Mouse (Mus musculus): Measurements from ENCODE around the gene Fezf1. TPM values are rescaled to one million over a fixed set of nuclear protein-coding genes. Genes with fewer than 3 reads are reported as not detected.

Gene Fezf1
- not detected in 2 replicates for polyA plus RNA-seq (2015; fragmentation: Nextera tagmentation; extraction: Ambion mirVana)

GRCm38 (mm10) chr6:23248313-23249052, at the start of gene Fezf1:
Gene Fezf1 (minus strand): TSS chr6:23248362.
- peaks cover 30% of the 10 kb centered on the region for H3K4me1 ChIP-seq
- WGBS = 1% methylated on average over 31 of the region's 31 CpGs
- H3K9ac ChIP-seq = no peak within 1 kb of the TSS
- peak within 1 kb of the TSS; percentile 75 for H3K4me2 ChIP-seq (replicated peaks)
- peaks cover 85% of the 10 kb centered on the region for H3K27me3 ChIP-seq
- H3K9me3 ChIP-seq = no peaks in the 10 kb centered on the region
- H3K36me3 ChIP-seq = no peaks in the 10 kb centered on the region
- no peak within 1 kb of the TSS for H3K27ac ChIP-seq
- no peak for ATAC-seq (ENCODE audit: low FRiP score, low read depth)
- peak within 1 kb of the TSS; percentile 46 for H3K4me3 ChIP-seq

GRCm38 (mm10) chr6:23294685-23295084, 46.5 kb upstream of the Fezf1 start:
- Histone ChIP-seq H3K27ac (no peak overlapping the region), H3K4me3 (no peak overlapping the region), H3K4me2 (replicated peaks) (no peak overlapping the region), H3K9me3 (no peaks in the 10 kb centered on the region), H3K27me3 (no peaks in the 10 kb centered on the region), H3K9ac (no peak overlapping the region), H3K36me3 (no peaks in the 10 kb centered on the region), H3K4me1 (no peaks in the 10 kb centered on the region)
- ATAC-seq (ENCODE audit: low FRiP score, low read depth) = no peak
- 89% methylated on average over 4 of the region's 4 CpGs for WGBS

- no peak overlapping the region for H3K9ac ChIP-seq
- no peaks in the 10 kb centered on the region for H3K9me3 ChIP-seq
- 87% methylated on average over 4 of the region's 4 CpGs for WGBS
- H3K27me3 ChIP-seq = no peaks in the 10 kb centered on the region
- no peak overlapping the region for H3K4me3 ChIP-seq
- ATAC-seq (ENCODE audit: low FRiP score, low read depth) = no peak
- H3K36me3 ChIP-seq = no peaks in the 10 kb centered on the region
- no peak overlapping the region for H3K27ac ChIP-seq
- H3K4me2 ChIP-seq (replicated peaks) = no peak overlapping the region
- no peaks in the 10 kb centered on the region for H3K4me1 ChIP-seq
Observed at GRCm38 (mm10) chr6:23288752-23289151, 40.6 kb upstream of the Fezf1 start.

- H3K4me3 ChIP-seq = no peak overlapping the region
- ATAC-seq (ENCODE audit: low FRiP score, low read depth) = no peak
- H3K4me1 ChIP-seq = no peaks in the 10 kb centered on the region; the same call in 1 of the 2 replicates
- H3K9me3 ChIP-seq = no peaks in the 10 kb centered on the region
- WGBS = 58% methylated on average over 9 of the region's 9 CpGs
- no peak overlapping the region for H3K27ac ChIP-seq
- H3K36me3 ChIP-seq = no peaks in the 10 kb centered on the region
- H3K9ac ChIP-seq = no peak overlapping the region
- no peaks in the 10 kb centered on the region for H3K27me3 ChIP-seq
- no peak overlapping the region for H3K4me2 ChIP-seq (replicated peaks)
Observed at GRCm38 (mm10) chr6:23281514-23281820, 33.3 kb upstream of the Fezf1 start.

GRCm38 (mm10) chr6:23280811-23281513, 32.8 kb upstream of the Fezf1 start:
- Histone ChIP-seq H3K27ac (no peak overlapping the region), H3K27me3 (no peaks in the 10 kb centered on the region), H3K9me3 (no peaks in the 10 kb centered on the region), H3K36me3 (no peaks in the 10 kb centered on the region), H3K9ac (no peak overlapping the region), H3K4me2 (replicated peaks) (no peak overlapping the region), H3K4me1 (no peaks in the 10 kb centered on the region; the same call in 1 of the 2 replicates), H3K4me3 (no peak overlapping the region)
- no peak for ATAC-seq (ENCODE audit: low FRiP score, low read depth)
- WGBS = 21% methylated on average over 15 of the region's 15 CpGs

DNA sequence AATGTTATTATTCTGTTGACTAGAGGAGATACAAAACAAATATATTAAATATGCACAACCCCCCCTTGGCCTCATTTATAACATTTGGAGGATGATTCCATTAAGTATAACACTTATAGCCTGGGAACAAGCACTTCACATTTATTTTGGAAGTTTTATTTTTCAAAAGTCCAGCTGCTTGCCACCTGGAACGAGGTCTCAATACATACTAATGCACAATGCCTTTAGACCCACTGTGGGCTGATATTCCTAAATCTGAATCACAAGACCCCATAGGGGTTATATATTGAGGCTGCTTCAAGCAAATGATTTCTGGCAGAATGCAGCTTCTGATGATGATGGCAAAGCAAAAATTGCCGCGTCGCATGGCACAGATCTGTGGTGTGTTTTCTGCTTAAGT, 25.3 kb upstream of the Fezf1 start:
- no peak overlapping the region for H3K4me2 ChIP-seq (replicated peaks)
- no peaks in the 10 kb centered on the region for H3K36me3 ChIP-seq
- no peak for ATAC-seq (ENCODE audit: low FRiP score, low read depth)
- peaks cover 29% of the 10 kb centered on the region for H3K27me3 ChIP-seq
- H3K4me1 ChIP-seq = peaks cover 8% of the 10 kb centered on the region; the same call in 1 of the 2 replicates
- no peak overlapping the region for H3K9ac ChIP-seq
- H3K27ac ChIP-seq = no peak overlapping the region
- no peaks in the 10 kb centered on the region for H3K9me3 ChIP-seq
- no peak overlapping the region for H3K4me3 ChIP-seq
- 82% methylated on average over 4 of the region's 4 CpGs for WGBS

- 3% methylated on average over 11 of the region's 11 CpGs for WGBS
- H3K27ac ChIP-seq = no peak overlapping the region
- no peak overlapping the region for H3K4me3 ChIP-seq
- H3K4me2 ChIP-seq (replicated peaks) = peak overlapping the region; percentile 31
- no peak for ATAC-seq (ENCODE audit: low FRiP score, low read depth)
- peaks cover 33% of the 10 kb centered on the region for H3K27me3 ChIP-seq
- no peaks in the 10 kb centered on the region for H3K9me3 ChIP-seq
- no peaks in the 10 kb centered on the region for H3K36me3 ChIP-seq
- peaks cover 8% of the 10 kb centered on the region; the same call in 1 of the 2 replicates for H3K4me1 ChIP-seq
- H3K9ac ChIP-seq = no peak overlapping the region
Observed at GRCm38 (mm10) chr6:23272979-23273378, 24.8 kb upstream of the Fezf1 start.

- 32% methylated on average over 7 of the region's 7 CpGs for WGBS
- Histone ChIP-seq H3K27ac (no peak overlapping the region), H3K4me2 (replicated peaks) (no peak overlapping the region), H3K4me1 (peaks cover 8% of the 10 kb centered on the region; the same call in 1 of the 2 replicates), H3K36me3 (no peaks in the 10 kb centered on the region), H3K9me3 (no peaks in the 10 kb centered on the region), H3K4me3 (no peak overlapping the region), H3K27me3 (peaks cover 37% of the 10 kb centered on the region), H3K9ac (no peak overlapping the region)
- ATAC-seq (ENCODE audit: low FRiP score, low read depth) = no peak
Observed at GRCm38 (mm10) chr6:23272542-23272941, 24.4 kb upstream of the Fezf1 start.

DNA sequence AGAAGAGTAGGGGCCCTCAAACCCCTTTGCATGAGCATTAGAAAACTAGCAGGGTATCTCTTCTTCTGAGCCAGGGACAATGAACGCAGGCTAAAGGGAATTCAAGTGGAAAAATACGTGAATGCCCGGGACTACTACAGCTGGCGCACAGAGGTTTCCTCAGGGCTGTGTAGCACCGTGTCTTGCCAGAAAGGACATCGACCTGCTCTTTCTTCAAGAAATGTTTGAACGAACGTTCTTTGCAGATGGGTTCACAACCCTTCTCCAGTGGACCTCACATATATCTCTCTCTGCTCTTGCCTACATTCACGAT, 12.5 kb upstream of the Fezf1 start:
- ATAC-seq (ENCODE audit: low FRiP score, low read depth) = no peak
- Histone ChIP-seq H3K36me3 (no peaks in the 10 kb centered on the region), H3K4me1 (peaks cover 10% of the 10 kb centered on the region), H3K27me3 (peaks cover 79% of the 10 kb centered on the region), H3K9ac (no peak overlapping the region), H3K9me3 (no peaks in the 10 kb centered on the region), H3K4me2 (replicated peaks) (peak overlapping the region; percentile 50), H3K4me3 (peak overlapping the region; percentile 25), H3K27ac (no peak overlapping the region)
- WGBS = 4% methylated on average over 9 of the region's 9 CpGs

- Histone ChIP-seq H3K27me3 (peaks cover 82% of the 10 kb centered on the region), H3K36me3 (no peaks in the 10 kb centered on the region), H3K9ac (peak overlapping the region; percentile 25; the same call in 1 of the 2 replicates), H3K9me3 (no peaks in the 10 kb centered on the region), H3K27ac (no peak overlapping the region), H3K4me3 (peak overlapping the region; percentile 25), H3K4me2 (replicated peaks) (peak overlapping the region; percentile 50), H3K4me1 (peaks cover 10% of the 10 kb centered on the region)
- 0 out of 2 replicates have a peak, but pooled peaks have one; percentile 22 for ATAC-seq (ENCODE audit: low FRiP score, low read depth)
- 1% methylated on average over 36 of the region's 36 CpGs for WGBS
Observed at GRCm38 (mm10) chr6:23260016-23260737, 12.0 kb upstream of the Fezf1 start.

GRCm38 (mm10) chr6:23257981-23258380, 9.8 kb upstream of the Fezf1 start:
- Histone ChIP-seq H3K4me1 (peaks cover 17% of the 10 kb centered on the region), H3K27ac (no peak overlapping the region), H3K36me3 (no peaks in the 10 kb centered on the region), H3K9me3 (no peaks in the 10 kb centered on the region), H3K9ac (no peak overlapping the region), H3K4me3 (no peak overlapping the region), H3K27me3 (peaks cover 93% of the 10 kb centered on the region), H3K4me2 (replicated peaks) (no peak overlapping the region)
- ATAC-seq (ENCODE audit: low FRiP score, low read depth) = no peak
- 22% methylated on average over 3 of the region's 3 CpGs for WGBS

GRCm38 (mm10) chr6:23255161-23255560, 7.0 kb upstream of the Fezf1 start:
- 3% methylated on average over 8 of the region's 8 CpGs for WGBS
- Histone ChIP-seq H3K9ac (no peak overlapping the region), H3K4me2 (replicated peaks) (no peak overlapping the region), H3K9me3 (no peaks in the 10 kb centered on the region), H3K27me3 (peaks cover 87% of the 10 kb centered on the region), H3K27ac (no peak overlapping the region), H3K36me3 (no peaks in the 10 kb centered on the region), H3K4me1 (peaks cover 11% of the 10 kb centered on the region), H3K4me3 (no peak overlapping the region)
- no peak for ATAC-seq (ENCODE audit: low FRiP score, low read depth)

Data from limb, embryonic 13.5 days (tissue).